Mouse (Mus musculus): ENCODE data around the gene Gm8300.
"Not testable (repeated sequence)": the region's sequence is repeated elsewhere in the genome, so short reads cannot be mapped to it uniquely, and the experiment has no call there.

DNA sequence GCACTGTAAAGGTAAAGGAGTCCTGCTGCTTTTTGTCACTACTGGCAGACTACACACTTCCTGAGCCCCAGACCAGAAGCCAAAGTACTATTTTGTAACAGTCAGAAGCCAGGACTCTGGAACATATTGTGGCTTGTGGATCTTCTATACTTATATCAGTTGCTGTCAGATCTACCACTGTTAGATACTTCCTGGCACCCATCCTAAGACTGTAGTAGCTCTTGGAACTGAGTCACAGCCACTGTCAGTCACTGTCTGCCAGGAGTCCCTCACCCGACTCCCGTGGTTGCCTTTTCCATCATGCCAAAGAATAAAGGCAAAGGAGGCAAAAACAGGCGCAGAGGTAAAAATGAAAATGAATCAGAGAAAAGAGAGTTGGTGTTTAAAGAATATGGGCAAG lies 19.7 kb upstream of the Gm8300 start, which contains the start of gene Gm5788:
- not testable (repeated sequence) for TF ChIP-seq CTCF, EP300 (IDR thresholded peaks at IDR 0.05; ENCODE audit: low read depth)

All from liver, embryonic 14.5 days (tissue).